Mouse (Mus musculus): Measurements from ENCODE around the gene Unc5a.

Unc5a gene

DNA sequence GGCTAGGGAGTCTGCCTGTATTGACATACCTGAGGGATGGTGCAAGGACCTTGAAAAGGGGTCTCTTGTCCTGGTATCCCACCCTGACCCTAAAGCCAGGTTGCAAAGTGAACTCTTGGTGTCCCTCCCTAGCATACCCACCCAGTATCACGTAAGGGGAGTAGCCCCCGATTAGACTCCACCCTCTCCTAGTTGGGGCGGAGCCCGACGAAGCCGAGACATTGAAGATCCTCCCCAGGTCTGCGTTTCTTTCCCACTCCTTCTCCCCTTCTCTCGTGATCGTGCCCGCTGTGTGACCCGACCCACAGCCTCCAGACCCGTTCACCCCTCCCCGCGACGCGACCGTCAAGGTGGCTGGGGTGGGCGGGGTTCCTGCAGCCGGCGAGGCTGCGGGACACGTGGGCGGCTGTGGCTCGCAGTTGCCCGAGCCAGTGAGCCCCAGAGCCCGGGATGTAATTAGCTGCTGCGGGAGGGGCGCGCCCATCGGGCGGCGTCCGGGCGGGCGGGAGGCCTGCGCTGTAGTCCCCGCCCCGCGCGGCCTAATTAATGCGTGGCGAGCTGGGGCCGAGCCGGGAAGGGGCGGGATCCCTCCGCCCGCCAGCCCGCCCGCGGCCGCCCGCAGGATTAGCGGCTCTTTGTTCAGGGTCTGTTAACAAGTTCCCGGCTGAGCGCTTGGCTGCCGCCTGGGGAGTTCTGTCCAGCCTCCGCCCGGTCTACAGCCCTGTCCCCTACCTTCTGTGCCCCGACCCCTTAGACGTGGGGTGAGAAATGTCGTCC is 6.7 kb downstream of the Unc5a start:
- peak; percentile 10 for DNase-seq (ENCODE audit: low read depth, low spot score)

DNA sequence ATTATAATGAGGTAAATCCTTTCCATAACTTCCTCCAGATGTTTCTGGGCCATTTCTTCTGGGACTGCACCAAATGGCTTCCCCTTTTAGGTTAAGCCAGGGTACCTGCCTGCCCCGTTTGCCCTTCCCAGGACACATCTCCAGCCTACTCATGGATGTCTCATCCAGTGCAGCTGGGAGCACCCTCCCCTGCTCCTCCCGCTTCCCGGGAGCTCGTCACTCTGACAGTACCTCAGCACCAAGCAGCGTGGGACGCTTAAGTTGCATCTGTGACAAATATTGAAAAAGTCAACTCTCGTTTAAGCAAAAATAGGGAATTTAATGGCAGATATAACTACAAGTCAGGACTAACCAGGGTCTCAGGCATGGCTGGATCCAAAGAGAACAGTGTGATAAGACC is 8.1 kb downstream of the Unc5a start:
- no peak for DNase-seq (ENCODE audit: low read depth, low spot score)

DNA sequence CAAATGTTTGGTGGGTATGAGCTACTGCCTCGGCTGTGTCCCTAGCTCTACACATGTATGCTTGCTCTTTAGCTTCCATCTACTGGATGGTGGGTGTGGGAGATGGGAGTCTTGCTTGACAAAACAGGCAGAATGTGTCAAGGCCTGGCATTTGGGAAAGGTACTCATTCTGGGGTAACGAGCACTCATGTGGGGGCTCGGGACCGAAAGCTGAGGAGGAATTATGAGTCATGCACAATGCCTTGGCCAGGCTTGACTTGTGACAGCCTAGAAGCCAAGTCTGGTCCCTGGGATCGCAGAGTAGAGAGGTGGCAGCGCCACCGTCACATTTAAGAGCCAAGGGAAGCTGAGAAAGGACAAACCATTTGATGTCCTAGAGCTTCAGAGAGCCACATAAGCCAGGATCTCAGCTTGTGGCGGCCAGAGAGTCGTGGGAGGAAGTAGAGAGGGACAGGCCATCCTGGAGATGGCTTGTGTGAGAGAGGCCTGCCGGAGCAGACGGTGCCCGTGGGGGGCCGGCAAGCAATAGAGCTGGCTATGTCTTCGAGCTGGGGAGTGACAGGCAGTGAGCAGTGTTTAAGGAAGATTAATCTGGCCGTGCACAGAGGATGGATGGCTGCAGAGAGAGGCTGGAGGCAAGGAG is 10.0 kb downstream of the Unc5a start:
- DNase-seq (ENCODE audit: low read depth, low spot score): no peak

DNA sequence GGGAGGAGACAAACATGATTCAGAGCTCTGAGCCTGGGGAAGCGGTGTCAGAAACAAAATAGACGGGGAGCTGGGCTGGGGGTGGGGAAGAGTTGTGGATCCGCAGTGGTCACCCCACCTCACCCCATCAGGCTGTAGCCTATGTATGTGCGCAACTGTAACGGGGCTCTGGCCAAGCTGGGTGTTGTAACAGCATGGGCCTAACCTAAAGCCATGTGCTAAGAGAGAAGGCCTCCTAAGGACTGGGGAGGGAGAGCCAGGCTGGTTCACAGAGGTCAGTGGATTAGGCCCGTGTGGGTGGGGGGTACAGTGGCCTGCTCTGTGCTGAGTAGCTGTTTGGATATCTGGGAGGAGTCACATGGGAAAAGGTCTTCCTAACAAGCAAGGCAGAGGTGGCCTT is 10.6 kb downstream of the Unc5a start:
- no peak for DNase-seq (ENCODE audit: low read depth, low spot score)

DNA sequence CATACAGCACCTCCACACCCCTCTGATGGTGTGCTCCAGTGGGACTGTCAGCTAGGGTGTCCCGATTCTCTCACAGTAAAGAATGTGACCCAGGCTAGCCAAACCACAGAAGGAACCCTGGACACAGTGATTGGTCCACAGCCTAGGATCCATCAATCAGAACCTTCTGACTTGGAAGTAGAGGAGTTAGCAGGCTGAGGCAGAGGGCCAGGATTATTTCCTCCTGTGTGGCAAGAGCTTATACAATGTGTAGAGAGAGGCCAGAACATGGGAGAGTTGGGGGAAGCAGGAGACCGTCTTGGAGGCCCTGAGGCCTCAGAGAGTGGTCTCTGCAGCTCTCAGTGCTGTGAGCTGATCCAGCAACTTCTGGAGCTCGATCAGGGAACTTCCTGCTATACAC is 11.3 kb downstream of the Unc5a start:
- no peak for DNase-seq (ENCODE audit: low read depth, low spot score)

DNA sequence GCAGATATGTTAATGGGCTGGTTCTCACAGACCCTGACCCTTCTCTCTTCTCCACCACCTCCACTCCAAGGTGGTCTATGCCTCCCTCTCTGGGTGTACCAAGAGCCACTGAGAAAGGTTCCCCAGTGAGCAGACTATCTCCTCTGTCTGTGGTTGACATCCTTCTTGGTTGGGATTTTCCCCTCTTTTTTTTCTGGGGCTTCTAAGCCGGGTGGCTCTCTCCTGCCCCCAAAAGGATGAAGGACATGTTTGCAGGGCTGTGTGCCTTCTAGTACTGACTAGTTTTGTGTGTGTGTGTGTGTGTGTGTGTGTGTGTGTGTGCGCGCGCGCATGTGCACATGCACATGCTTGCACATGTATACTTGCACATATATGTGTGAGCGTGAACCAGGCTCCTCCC is 16.0 kb downstream of the Unc5a start:
- DNase-seq (ENCODE audit: low read depth, low spot score): no peak

DNA sequence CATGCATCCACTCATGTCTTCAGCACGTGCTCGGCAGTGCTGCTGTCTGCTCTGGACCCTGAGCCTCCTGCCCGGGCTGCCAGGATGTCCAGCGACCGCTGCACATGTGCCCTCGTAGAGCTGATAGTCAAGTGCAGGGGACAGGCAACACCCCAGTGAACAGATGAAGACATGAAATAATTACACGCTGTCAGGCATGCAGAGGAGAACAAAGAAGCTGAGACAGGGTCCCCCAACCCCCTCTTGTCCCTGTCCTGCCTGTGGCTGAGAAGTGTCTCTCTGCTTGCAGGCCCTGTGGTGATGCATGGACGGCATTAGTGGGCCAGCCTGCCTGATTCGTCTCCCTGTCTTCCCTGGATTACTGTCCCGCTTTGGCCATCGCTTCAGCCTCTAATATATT is 18.3 kb downstream of the Unc5a start:
- DNase-seq (ENCODE audit: low read depth, low spot score): no peak

DNA sequence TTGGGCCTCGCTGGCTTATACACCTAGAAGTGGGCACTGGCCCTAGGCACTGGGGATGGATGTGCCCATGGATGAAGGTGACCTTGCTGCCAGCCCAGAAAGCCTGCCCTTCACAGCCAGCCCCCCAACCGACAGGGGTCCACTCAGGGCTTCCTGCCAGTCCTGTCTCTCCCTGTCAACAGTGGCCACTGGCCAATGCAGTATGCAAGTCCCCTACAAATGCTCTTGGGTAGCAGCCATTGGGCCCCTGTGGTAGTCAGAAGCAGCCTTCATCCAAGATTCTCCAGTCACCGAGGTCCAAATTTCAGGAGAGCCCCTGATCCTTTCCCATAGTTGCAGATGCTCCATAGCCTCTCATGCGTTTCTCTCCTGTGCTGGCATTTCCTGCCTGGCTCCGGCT is 19.4 kb downstream of the Unc5a start:
- DNase-seq (ENCODE audit: low read depth, low spot score): no peak

DNA sequence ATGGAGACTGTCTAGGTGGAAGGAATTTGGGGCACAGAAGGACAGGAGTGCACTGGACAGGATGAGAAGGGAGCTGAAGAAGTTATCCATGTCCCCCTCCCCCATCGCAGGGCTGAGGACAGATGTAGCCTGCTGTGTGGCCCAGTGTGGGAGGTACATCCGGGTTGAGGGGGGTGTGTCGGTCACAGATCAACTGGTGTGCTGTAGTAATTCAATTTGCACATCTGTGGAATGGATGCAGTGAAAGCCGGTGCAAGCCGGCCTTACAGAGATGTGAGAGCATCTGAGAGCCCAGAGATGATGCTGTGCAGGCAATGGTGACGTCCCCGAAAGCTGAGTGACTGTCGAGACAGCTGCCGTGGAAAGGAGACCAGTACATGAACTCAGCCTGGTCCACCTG is 20.3 kb downstream of the Unc5a start:
- no peak for DNase-seq (ENCODE audit: low read depth, low spot score)

DNA sequence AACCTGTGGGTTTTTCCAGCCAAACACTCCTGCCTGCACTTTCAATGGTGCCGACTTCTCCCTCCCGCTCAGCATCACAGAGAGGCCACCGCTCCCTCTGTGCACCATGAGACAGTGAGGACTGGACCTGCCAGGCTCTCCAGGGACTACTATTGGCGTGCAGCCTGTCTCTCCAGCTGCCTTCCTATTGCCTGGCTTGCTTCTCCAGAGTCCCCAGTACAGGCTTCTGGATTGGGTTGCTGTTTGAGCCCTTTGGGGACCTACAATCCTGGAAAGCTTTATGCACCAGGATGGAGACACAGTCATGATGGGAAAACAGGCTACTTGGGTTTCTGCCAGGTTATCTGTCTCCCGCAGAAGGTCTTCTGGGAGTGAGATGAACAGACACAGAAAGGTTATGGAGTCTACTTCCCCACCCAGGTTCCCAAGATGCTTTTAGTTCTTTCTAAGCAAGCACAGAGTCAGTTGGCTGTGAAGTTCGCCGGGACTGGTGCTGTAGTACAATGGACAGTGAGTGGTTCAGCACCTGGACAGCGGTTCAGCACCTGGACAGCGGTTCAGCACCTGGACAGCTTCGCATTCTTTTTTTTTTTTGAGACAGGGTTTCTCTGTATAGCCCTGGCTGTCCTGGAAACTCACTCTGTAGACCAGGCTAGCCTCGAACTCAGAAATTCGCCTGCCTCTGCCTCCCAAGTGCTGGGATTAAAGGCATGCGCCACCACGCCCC is 21.5 kb downstream of the Unc5a start:
- DNase-seq (ENCODE audit: low read depth, low spot score): peak; percentile 34

DNA sequence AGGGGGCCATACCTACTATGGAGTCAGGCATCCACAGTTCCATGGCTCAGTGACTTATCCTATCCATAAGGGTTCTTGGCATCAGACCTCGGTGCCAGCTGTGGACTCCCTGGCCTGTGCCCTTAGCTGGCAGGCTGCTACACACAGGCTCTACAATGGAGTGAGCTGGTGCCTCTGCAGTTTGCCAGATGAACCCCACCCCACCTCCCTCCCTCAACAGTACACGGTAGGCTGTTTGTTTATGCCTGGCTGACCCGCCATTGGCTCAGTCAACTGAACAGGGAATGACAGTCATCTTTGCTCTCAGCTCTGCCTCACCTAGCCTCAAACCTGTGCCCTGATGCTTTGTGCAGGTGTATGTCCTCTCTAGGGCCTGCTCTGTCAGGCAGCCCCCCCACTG is 26.3 kb downstream of the Unc5a start:
- no peak for DNase-seq (ENCODE audit: low read depth, low spot score)

DNA sequence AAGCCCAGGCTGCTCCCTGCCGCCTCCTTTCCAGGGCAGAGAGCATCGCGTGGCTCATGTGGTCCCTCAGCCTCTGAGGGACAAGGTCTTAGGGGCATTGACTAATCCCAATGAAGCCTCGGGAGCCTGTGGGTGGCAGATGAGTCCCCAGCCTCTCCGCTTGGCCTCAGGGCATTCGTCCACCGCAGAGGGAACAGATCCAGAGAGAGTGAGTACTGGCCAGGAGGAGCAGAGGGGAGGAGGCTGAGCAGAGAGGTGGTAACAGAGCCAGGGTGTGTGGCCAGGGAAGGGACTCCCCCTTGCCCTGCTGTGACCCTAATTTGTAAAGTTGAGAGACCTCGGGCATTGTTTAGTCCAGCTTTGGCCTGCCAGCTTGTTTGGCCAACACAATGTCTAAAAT is 29.6 kb downstream of the Unc5a start:
- DNase-seq (ENCODE audit: low read depth, low spot score): no peak

DNA sequence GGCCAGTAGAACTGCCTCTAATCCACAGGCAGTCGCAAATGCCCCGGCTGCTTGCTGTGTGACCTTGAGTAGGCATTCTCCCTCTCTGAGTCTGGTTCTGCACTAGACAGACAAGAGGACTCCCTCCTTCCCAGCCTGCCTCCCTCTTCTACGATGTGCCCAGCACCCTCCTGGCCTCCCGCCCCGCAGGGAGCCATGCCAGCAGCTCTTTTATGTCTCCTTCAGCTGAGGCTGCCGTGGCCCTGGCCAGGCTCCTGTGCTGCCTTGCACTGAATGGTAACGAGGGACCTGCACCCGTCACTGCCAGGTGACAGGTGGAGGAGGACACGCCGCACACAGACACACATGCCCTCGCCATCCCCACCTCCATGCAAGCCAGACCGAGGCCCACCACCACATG is 31.7 kb downstream of the Unc5a start:
- DNase-seq (ENCODE audit: low read depth, low spot score): no peak

DNA sequence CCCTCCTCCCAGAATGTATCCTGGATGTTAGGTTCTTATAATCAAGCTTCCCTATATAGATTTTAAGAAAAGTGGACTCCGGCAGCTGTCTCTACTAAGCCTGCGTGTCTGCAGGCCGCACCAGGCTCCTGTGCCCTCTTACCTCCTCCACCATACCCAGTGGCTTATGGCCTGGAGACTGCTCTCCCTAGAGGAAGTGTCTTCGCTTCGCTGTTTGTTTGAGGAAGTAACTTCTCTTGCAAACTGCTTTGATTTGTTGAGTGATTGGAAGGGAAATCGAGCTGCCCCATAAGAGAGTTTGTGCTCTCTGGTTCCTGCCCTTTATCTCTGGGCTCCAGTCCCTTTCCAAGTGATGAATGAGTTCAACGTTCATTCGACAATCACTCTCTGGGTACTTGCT is 33.8 kb downstream of the Unc5a start:
- no peak for DNase-seq (ENCODE audit: low read depth, low spot score)

DNA sequence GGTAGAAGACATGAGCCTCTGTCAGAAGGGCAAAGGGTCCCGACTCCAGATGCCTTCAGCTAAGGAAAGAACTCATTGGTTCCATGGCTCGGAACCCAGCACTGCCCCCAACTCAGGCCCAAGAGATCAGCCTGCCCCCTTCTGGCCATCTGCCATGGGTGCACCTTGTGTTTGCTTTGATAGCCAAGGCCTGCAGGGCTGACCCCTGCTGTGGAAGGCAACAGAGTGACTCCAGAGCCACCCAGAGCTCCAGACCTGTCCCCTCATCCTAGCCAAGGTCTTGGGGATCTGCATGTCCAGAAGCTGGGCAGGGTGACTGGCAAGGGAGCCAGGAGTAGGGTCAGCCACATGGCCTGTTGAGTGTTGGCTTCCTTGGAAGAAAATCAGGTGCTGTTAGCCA is 34.4 kb downstream of the Unc5a start:
- no peak for DNase-seq (ENCODE audit: low read depth, low spot score)

DNA sequence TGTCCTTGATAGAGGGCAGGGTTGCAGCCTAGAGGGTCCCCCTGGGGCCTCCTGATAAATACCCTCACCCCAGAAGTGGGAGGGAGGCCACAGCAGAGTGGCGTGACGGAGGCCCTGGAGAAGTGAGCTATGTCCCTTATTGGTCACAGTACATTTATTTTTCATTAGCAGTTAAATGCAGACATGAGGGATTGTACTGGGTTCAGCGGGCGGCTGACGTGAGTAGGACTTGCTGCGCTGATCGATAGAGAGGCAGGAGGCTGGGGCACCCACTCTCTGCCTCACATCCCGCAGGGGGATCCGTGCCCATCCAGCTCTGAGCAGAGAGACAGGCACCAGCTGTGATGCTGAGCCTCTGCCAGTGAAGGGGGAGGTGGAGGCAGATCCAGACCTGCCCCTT is 38.2 kb downstream of the Unc5a start:
- DNase-seq (ENCODE audit: low read depth, low spot score): no peak

DNA sequence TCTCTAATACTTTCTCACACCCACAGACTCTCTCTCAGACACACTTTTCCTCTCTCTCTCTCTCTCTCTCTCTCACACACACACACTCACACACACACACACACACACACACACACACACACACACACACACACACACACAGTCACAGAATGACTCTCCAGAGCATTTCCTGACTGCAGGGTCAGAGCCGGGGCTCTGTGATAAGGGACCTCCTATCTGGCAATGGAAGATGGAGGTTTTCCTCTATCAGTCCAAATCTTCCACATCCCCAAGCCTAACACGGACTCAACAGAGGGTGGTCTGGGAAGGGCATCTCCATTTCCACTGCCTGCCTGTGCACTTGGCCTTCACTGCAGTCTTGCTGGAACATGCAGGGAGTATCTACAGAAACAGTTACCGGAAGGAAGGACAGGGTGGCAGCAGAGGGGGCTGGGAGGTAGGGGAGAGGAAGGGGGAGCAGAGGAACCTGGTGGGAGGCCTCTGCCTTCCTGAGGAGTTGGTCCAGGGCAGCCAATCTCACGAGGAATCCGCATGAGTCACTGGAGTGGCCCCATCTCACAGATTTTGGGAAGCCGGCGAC is 39.1 kb downstream of the Unc5a start:
- DNase-seq (ENCODE audit: low read depth, low spot score): no peak

DNA sequence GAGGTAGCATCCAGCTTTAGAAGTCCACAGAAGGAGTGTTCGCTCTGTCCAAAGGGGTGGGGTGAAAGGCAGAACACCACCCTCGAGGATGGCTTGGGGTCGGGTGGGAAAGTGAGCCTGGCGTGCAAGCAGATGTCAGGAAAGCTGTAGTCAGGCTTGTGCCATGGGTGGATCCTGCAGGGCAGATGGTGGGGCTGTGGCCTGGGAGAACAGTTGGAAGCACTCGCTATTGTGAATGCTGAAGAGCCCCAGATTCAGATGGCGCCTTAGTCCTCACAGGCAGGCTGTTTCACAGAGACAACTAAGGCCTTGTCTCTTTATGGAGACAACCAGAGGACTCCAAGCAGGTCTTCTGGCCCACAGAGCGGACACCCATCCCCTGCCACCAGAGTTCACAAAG is 43.0 kb downstream of the Unc5a start:
- no peak for DNase-seq (ENCODE audit: low read depth, low spot score)

DNA sequence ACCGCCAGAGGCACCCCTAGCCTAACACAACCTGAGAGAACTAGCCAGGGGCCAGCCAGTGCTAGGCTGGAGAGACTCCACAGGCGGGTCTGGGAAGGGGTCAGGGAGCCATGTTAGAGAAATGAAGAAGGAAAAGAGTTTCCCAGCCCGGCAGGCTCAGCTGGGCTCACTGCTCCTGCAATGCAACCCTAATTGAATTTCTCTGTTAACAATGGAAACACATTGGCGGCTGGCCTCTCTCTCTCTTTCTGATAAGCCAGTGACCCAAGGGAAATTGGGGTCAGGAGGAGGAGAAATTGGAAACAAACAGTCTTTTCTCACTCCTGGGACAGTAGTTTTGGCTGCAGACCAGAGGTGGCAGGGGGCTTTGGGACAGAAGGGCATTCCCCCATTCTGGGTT is 45.4 kb downstream of the Unc5a start:
- no peak for DNase-seq (ENCODE audit: low read depth, low spot score)

DNA sequence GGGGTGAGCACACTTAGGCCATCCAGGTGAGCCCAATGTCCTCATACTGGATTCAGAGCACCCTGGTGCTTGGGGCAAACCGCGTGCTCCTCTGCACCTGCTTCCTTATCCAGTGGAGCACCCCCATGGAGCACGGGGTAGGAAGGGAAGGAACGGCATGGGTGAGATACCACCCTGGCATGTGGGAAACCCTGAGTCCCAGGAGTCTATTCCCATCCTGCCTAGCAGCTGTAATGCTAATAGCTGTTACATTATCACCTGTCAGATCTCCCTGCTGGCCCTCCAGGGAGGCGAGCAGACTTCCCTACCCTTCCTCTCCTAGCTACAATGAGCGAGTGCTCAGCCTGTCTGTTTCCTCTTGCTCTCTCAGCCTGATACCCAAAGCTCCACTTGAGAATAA is 46.0 kb downstream of the Unc5a start:
- DNase-seq (ENCODE audit: low read depth, low spot score): no peak

DNA sequence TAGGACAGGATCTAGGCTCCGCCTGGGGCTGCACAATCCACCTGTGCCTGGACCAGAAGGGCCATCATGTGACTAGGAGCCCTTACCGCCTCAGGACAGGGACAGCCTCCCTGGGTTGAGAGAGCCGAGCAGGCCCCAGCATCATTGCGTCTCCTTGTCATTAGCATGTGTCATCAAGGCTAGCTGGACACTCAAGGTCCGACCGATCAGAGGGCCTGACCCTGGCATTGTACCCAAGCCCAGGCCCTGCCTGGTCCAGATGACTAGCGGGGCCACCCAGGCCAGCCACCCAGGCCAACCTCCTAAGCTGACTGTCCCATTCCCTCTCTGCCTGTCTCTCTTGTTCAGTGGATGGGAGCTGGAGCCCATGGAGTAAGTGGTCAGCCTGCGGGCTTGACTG is 48.4 kb downstream of the Unc5a start:
- no peak for DNase-seq (ENCODE audit: low read depth, low spot score)

DNA sequence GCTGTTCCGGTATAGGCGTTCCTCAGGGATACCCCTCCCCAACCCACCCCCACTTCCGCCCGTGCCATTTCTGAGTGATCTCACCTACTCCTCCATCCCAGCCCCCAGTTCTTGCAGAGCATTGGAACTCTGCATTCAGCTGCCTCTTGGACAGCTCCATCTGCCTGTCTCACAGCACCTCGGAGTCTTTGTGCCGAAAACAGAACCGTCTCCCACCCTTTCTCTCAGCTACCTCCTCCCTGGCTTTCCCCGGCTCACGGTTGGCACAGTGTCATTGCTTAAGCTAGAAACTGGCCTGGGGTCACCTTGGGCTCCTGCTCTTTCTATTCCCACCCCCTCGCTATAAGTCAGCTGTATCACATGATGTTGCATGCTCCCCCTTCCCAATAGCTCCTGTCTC is 51.2 kb downstream of the Unc5a start:
- no peak for DNase-seq (ENCODE audit: low read depth, low spot score)

DNA sequence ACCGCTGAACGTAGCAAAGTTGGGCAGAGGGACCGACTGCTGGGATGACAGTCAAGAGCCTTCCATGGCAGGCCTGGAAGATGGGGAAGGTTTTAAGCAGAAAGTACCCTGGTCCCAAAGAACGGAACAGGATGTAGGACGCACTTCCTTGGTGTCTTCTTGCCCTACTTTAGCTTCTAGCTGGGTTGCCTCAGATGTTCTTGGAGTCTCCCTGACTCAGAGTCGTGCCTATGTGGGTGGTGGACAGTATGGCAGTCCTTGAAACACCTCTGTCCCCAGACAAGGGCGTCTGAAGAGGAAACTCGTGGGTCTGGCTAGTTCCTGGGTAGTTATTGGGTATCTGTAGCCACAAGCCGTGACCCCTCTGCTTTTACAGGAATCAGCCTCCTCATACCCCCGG is 52.9 kb downstream of the Unc5a start:
- DNase-seq (ENCODE audit: low read depth, low spot score): no peak

All from CD4-positive, CD25-positive, alpha-beta regulatory T cell, adult 2 months (primary cell).